Mouse (Mus musculus) heart, embryonic 11.5 days (tissue): ENCODE results near the gene Slc9a1. TPM values are rescaled to one million over a fixed set of nuclear protein-coding genes. Genes with fewer than 3 reads are reported as not detected.
A peak's percentile ranks its signal among the peaks of the same experiment; 100 is the strongest.

ENCODE experiments used
- ATAC-seq: fragments of 200-750 bp; cut with Nextera tagmentation; replicated peaks from 2 replicates; pipeline ENCODE4 v1.8.0; 2017; ENCODE audit warnings: moderate library complexity; ENCODE audit not compliant: insufficient number of reproducible peaks, low FRiP score, low TSS enrichment
- H3K27ac ChIP-seq: fragments of 300-500 bp; sonication (generic); 2 replicates; pipeline ENCODE4 v1.5.1; 2014; ENCODE audit warnings: mild to moderate bottlenecking, low read depth, low read length
- H3K27me3 ChIP-seq: fragments of 300-500 bp; sonication (generic); 2 replicates; pipeline ENCODE4 v1.6.1; 2014; ENCODE audit warnings: mild to moderate bottlenecking, low read length, mixed read lengths; ENCODE audit not compliant: control insufficient read depth, insufficient read depth
- H3K36me3 ChIP-seq: fragments of 300-500 bp; sonication (generic); 2 replicates; pipeline ENCODE4 v1.6.1; 2014; ENCODE audit warnings: mild to moderate bottlenecking, low read length, moderate library complexity, mixed read lengths; ENCODE audit not compliant: control insufficient read depth, insufficient read depth
- H3K4me1 ChIP-seq: fragments of 300-500 bp; sonication (generic); 2 replicates; pipeline ENCODE4 v1.6.1; 2014; ENCODE audit warnings: low read length; ENCODE audit not compliant: control insufficient read depth, insufficient read depth
- H3K4me2 ChIP-seq: fragments of 300-500 bp; sonication (generic); 2 replicates; pipeline ENCODE4 v1.6.1; 2014; ENCODE audit warnings: mild to moderate bottlenecking, moderate library complexity
- H3K4me3 ChIP-seq: fragments of 300-500 bp; sonication (generic); 2 replicates; pipeline ENCODE4 v1.5.1; 2014; ENCODE audit warnings: low read depth, low read length
- H3K9ac ChIP-seq: fragments of 300-500 bp; sonication (generic); 2 replicates; pipeline ENCODE4 v1.6.1; 2014; ENCODE audit warnings: mild to moderate bottlenecking, low read depth, low read length, moderate library complexity
- H3K9me3 ChIP-seq: fragments of 300-500 bp; sonication (generic); replicated peaks from 2 replicates; pipeline ENCODE4 v1.6.1; 2016; ENCODE audit warnings: low read length; ENCODE audit not compliant: control insufficient read depth
- WGBS: fragments of 180-500 bp; shearing (Covaris S2); extraction: QIAGEN DNeasy Blood & Tissue Kit; methylation state at CpG from one replicate; pipeline ENCODE4 v1.1.7; 2014; ENCODE audit not compliant: insufficient replicate concordance; 5-methylcytosine and 5-hydroxymethylcytosine counted together
- polyA plus RNA-seq: library from polyadenylated mRNA; unstranded; fragments of >200 nt; fragmentation: Nextera tagmentation; extraction: Ambion mirVana; gene quantifications from 2 replicates; pipeline ENCODE4 v1.2.1, GENCODE M21; 2014

Gene Slc9a1
- polyA plus RNA-seq, 1 experiment from 2014 or later, result 4.8 TPM

DNA sequence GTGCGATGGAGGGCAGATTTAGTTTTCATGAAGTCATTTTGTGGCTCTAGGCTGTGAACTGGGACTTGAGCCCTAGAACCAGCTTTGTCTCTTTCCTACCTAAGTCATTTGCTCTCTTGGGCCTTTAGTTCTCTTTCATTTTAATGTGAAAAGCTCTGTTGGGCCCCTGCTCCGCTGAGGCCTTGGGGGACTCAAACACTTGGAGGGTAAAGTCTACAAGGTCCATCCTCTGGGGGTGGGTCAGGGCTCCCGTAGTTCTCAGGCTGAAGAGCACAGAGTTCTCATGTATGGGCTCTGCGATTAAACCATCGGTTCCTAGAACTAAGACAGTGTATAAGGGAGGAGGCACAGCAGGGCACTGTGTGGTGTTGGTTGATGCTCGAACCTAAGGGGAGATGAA is 11.0 kb downstream of the Slc9a1 start:
- WGBS, result 81% methylated on average over 6 of the region's 6 CpGs
- ATAC-seq, result no peak
- Histone ChIP-seq H3K27ac (no peak overlapping the region), H3K9ac (no peak overlapping the region), H3K36me3 (no peaks in the 10 kb centered on the region), H3K4me1 (peaks cover 45% of the 10 kb centered on the region), H3K9me3 (no peaks in the 10 kb centered on the region), H3K27me3 (no peaks in the 10 kb centered on the region), H3K4me3 (no peak overlapping the region), H3K4me2 (no peak overlapping the region)

DNA sequence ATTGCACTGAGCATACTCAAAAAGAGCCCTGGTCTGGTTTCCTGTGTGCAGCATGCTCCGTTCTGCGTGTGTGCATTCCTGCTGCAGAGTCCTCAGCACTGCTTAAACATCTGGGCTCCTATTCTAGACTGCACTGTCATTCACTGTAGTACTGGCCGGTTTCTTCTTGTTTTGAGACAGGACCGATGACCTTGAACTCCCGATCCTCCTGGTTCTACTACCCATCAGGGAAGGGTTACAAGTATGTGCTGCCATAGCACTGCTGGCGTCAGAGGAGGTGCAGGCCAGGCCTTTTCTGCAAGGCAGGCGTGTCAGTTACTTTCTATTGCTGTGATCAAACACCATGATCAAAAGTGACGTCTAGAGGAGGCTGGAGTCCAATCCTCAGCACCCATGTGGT is 11.6 kb downstream of the Slc9a1 start:
- peaks cover 39% of the 10 kb centered on the region for H3K4me1 ChIP-seq
- no peaks in the 10 kb centered on the region for H3K36me3 ChIP-seq
- ATAC-seq, result no peak
- H3K4me3 ChIP-seq, result no peak overlapping the region
- H3K27me3 ChIP-seq, result no peaks in the 10 kb centered on the region
- 73% methylated on average over 8 of the region's 8 CpGs for WGBS
- no peak overlapping the region for H3K9ac ChIP-seq
- no peaks in the 10 kb centered on the region for H3K9me3 ChIP-seq
- no peak overlapping the region for H3K4me2 ChIP-seq
- no peak overlapping the region for H3K27ac ChIP-seq

DNA sequence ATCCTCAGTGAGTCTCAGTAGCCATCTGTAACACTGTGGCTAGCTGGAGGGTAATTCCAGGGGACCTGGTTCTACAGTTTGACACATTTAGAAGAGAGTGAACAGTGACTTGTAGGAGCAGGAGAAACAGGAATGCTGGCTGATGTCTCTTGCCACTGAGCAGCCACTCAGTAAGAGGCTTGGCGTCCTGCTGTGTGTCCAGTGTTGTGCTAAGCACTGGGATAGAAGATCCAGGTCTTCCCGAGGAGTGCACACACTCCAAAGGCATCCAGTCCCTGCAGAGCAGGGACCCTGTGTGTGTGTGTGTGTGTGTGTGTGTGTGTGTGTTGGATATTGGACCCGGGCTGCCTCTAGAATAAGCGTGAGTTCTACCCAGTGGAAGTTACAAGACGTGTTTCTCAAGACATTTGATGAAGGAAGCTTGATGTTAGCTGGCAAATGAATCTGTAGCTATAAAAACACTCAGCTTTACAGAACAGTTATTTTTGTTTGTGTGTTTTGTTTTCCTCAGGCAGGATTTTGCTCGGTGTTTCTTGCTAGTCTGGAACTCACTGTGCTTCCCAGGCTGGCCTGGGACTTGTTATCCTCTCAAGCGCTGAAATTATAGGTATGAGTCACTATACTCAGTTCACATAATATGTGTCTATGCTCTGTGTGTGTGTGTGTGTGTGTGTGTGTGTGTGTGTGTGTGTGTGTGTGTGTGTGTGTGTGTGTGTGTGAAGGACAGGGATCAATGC is 16.7 kb downstream of the Slc9a1 start:
- WGBS, result 82% methylated on average over 7 of the region's 7 CpGs
- H3K4me3 ChIP-seq, result no peak overlapping the region
- H3K9me3 ChIP-seq, result no peaks in the 10 kb centered on the region
- no peaks in the 10 kb centered on the region for H3K27me3 ChIP-seq
- no peaks in the 10 kb centered on the region for H3K36me3 ChIP-seq
- no peak for ATAC-seq
- no peak overlapping the region for H3K9ac ChIP-seq
- no peak overlapping the region for H3K27ac ChIP-seq
- H3K4me1 ChIP-seq, result peaks cover 24% of the 10 kb centered on the region
- H3K4me2 ChIP-seq, result no peak overlapping the region

DNA sequence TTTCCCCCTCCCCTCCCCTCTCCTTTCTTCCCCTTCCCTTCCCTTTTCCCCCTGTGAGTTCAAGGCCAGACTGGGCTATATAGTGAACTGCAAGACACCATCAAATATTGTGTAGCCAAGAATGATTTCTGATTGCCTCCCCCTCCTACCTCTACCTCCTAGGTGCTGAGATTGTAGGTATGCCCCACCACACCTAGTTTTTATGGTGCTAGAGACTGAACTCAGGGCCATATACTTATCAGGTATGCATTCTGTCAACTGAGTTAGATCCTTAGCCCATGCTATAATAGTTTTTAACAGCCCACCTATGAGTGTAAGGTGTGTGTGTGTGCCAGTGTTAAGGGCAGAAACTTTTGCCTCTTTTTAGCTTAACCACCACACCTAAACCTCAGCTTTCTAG is 17.5 kb downstream of the Slc9a1 start:
- Histone ChIP-seq H3K4me1 (peaks cover 31% of the 10 kb centered on the region), H3K9ac (no peak overlapping the region), H3K36me3 (no peaks in the 10 kb centered on the region), H3K4me2 (no peak overlapping the region), H3K27ac (no peak overlapping the region), H3K27me3 (no peaks in the 10 kb centered on the region), H3K4me3 (no peak overlapping the region), H3K9me3 (no peaks in the 10 kb centered on the region)
- ATAC-seq, result no peak

DNA sequence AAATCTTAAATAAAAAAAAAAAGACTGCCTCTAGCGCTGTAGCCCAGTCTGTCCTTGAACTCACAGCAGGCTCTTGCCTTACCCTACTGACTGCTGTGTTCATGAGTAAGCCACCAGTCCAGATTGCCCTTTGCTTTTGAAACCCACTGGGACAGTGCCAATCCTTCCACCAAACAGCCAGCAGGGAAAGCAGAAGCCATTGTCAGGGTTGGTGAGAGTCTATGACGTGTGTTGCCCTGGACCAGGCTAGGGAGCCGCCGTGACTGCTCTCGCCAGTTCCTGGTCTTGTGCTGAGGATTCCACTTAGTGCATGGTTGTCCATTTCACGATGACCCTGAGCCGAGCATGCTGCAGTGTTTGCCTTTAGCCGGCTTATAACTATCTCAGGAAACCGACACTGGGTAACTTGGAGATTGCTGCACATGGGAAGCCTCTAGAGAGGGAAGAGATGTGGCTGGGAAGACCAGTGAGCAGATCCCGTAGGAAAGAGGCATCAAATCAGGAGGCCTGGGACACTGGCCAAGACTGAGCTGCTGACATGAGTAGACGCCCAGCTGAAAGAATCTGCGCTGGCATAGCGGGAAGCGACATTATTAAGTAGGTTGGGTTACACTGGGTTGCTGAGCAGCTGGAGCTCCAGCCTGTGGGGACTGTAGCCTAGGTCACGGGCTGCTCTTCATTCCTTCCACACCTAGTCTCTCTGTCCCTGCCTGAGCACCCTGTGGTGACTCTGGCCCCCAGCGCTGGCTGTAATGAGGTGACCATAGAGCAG is 19.5 kb downstream of the Slc9a1 start:
- H3K36me3 ChIP-seq, result no peaks in the 10 kb centered on the region
- H3K4me2 ChIP-seq, result no peak overlapping the region
- whole genome bisulfite sequencing, result 79% methylated on average over 16 of the region's 16 CpGs
- H3K9ac ChIP-seq, result no peak overlapping the region
- no peak overlapping the region for H3K4me3 ChIP-seq
- no peaks in the 10 kb centered on the region for H3K27me3 ChIP-seq
- no peaks in the 10 kb centered on the region for H3K9me3 ChIP-seq
- ATAC-seq, result no peak
- H3K4me1 ChIP-seq, result peaks cover 31% of the 10 kb centered on the region
- no peak overlapping the region for H3K27ac ChIP-seq

DNA sequence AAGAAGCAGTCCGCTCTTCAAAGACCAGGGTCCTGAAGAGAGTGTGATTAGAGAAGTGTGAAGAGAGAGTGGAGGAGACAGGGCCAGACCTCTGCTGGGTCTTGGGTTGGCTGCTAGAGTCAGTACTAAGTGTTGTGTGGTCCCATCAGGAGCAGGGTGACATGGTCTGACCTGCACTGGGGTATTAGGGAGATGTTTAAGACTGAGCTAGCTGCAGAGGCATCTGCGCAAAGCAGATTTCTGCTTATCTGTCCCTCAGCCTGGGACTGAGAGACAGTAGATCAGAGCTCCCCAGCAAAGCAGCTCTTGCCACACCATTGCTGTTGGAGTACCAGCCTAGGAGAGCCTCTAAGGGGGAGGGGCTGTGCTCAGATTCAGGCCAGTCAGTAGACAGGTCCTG is 20.5 kb downstream of the Slc9a1 start:
- no peaks in the 10 kb centered on the region for H3K27me3 ChIP-seq
- H3K9me3 ChIP-seq, result no peaks in the 10 kb centered on the region
- WGBS, result 49% methylated on average over 2 of the region's 2 CpGs
- H3K36me3 ChIP-seq, result no peaks in the 10 kb centered on the region
- no peak for ATAC-seq
- H3K9ac ChIP-seq, result no peak overlapping the region
- no peak overlapping the region for H3K27ac ChIP-seq
- H3K4me2 ChIP-seq, result no peak overlapping the region
- H3K4me1 ChIP-seq, result peaks cover 40% of the 10 kb centered on the region
- H3K4me3 ChIP-seq, result no peak overlapping the region

DNA sequence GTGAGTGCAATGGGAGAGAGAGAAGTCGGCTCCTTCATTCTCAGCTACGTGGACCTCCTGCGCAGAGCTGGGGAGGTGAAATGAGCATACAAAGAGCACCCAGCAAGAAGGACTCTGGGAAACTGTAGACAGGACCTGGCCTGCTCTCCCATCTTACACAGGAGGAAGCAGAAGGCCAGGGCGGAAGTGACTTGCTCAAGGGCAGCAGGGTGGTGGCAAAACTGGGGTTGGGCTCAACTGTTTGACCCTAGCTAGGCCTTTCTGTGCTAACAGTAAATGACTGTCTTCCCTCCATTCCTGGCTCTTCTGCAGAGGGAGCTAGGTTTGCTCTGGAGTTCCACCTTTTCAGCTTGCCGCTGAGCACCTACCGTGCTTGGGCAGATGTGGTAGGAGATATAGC is 21.1 kb downstream of the Slc9a1 start:
- Histone ChIP-seq H3K9me3 (no peaks in the 10 kb centered on the region), H3K27ac (no peak overlapping the region), H3K4me1 (peaks cover 45% of the 10 kb centered on the region), H3K27me3 (no peaks in the 10 kb centered on the region), H3K4me3 (no peak overlapping the region), H3K4me2 (no peak overlapping the region), H3K36me3 (no peaks in the 10 kb centered on the region), H3K9ac (no peak overlapping the region)
- WGBS, result 81% methylated on average over 6 of the region's 6 CpGs
- no peak for ATAC-seq

DNA sequence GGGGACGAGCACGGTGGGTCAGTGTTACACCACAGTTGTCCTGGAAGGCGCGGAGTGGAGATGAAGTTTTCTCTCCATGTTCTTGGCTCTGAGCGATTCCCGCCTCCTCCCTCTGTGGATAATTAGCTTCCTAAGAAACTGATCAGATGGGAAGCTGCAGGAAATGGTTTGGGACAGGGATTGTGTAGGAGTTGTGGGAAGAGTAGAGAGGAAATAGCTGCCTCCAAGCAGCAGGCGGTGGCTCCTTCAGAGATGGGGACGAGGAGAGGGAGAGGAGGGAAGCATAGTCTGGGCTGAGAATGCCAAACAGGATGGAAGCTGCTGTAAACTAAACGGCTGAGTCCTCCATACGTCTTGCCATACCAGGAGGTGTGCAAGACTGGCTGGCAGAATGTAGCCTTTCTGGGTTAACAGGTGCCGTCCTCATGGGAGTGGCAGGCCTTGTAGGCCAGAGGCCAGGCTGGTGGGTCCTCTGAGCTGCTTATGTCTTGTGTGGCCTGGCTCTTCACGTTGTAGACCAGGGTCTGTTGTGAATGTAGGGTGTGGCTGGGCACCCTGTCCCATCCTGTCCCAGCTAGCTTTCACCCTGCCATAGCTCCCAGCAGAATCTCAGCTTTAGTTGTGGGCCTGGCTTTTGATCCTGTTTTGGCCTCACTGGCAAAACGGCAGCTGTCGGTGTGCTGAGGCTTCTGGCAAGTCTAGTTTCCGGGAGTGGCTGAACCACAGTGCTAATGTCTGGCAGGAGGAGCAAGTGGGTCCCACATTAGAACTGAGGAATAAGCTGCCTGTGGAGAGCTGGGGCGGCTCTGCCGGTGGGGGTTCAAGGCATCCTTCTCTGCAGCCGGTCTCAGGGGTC is 21.9 kb downstream of the Slc9a1 start:
- no peaks in the 10 kb centered on the region for H3K27me3 ChIP-seq
- no peak overlapping the region for H3K9ac ChIP-seq
- no peaks in the 10 kb centered on the region for H3K36me3 ChIP-seq
- 72% methylated on average over 18 of the region's 18 CpGs for WGBS
- H3K4me1 ChIP-seq, result peaks cover 53% of the 10 kb centered on the region
- H3K27ac ChIP-seq, result peak overlapping the region; percentile 35
- no peaks in the 10 kb centered on the region for H3K9me3 ChIP-seq
- no peak for ATAC-seq
- no peak overlapping the region for H3K4me2 ChIP-seq
- H3K4me3 ChIP-seq, result no peak overlapping the region
